Mouse (Mus musculus): ENCODE measurements around the gene 2410004B18Rik. TPM values are rescaled to one million over a fixed set of nuclear protein-coding genes. Genes with fewer than 3 reads are reported as not detected.

The 2410004B18Rik gene
- polyA plus RNA-seq, 1 experiment, result 47.9 TPM

DNA sequence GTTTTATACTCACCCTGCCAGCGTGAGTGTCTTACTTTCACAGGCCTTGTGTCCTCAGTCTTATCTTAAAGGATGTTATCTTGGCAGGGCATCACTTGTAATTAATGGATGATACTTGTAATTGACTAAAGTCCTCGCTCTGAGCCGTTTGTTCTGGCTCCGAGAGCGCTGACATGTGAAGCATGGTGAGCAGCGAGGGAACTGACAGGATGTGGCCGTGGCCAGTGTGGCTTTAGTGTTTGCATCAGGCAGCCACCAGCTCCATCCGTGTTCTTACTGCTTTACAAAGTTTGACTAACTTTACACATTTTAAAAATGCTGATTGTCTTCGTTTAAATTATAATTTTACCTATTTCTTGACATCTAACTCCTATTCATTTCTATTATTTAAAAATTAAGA is 4.0 kb upstream of the 2410004B18Rik start:
- DNase-seq, result no peak
- Histone ChIP-seq H3K4me3 (replicated peaks; ENCODE audit: insufficient read depth, low read depth, low read length) (no peak overlapping the region), H3K27ac (ENCODE audit: insufficient read depth, low read length) (no peak overlapping the region), H3K4me1 (ENCODE audit: control insufficient read depth, insufficient read depth, low read length) (no peaks in the 10 kb centered on the region; the same call in 1 of the 2 replicates), H3K27me3 (ENCODE audit: control insufficient read depth, insufficient read depth, low read length) (no peaks in the 10 kb centered on the region)
- WGBS, result 88% methylated on average over 9 of the region's 9 CpGs
- TF ChIP-seq CTCF (IDR thresholded peaks at IDR 0.05; ENCODE audit: borderline replicate concordance, insufficient read depth, low read depth, low read length), result no peak
- TF ChIP-seq POLR2A (IDR thresholded peaks at IDR 0.05; ENCODE audit: borderline replicate concordance, insufficient read depth, low read length), result no peak

DNA sequence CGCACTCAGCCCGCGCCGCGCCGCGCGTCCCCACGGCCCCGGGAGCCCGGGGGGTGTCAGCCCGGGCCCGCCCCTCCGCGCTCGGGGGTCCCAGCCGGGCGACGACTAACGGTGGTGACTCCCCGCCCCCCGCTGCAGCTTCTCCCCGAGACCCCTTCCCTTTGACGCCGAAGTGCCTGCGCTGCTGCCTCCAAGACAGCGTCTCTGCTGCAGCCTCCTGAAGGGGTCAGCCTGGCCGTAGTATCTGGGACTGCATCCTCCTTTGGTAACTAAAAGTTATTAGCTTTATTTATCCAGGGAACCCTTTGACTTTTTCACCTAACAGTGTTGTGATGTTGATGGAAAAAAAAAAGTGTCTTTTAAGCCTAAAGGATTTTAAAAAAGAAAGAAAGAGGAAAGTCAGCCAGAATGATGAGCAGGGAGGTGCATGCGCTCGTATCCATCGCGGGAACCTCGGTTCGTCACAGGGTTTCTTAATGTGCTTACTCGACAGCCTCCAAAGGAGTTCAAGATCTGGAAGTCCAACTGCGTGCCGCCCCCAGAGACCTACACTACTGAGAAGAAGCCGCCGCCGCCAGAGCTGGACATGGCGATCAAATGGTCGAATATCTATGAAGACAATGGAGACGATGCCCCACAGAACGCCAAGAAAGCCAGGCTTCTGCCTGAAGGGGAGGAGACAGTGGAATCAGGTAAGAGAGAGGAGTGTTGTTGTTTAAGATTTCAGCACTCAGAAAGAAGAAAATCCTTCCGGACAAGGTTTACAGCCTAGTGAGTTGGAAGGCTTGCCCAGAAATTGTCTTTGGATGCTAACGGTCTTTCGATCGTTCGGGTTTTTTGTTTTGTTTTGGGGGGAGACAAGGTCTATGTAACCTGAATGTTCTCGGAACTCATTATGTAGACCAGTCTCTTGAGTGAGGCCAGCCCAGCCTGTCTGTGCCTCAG is 863 bp downstream of the 2410004B18Rik start:
- TF ChIP-seq CTCF (IDR thresholded peaks at IDR 0.05; ENCODE audit: borderline replicate concordance, insufficient read depth, low read depth, low read length) (no peak), POLR2A (IDR thresholded peaks at IDR 0.05; ENCODE audit: borderline replicate concordance, insufficient read depth, low read length) (no peak)
- no peak overlapping the region for H3K27ac ChIP-seq (ENCODE audit: insufficient read depth, low read length)
- WGBS, result 13% methylated on average over 50 of the region's 50 CpGs
- DNase-seq, result no peak
- peaks cover 9% of the 10 kb centered on the region for H3K4me1 ChIP-seq (ENCODE audit: control insufficient read depth, insufficient read depth, low read length)
- peak overlapping the region; percentile 65 for H3K4me3 ChIP-seq (replicated peaks; ENCODE audit: insufficient read depth, low read depth, low read length)
- H3K27me3 ChIP-seq (ENCODE audit: control insufficient read depth, insufficient read depth, low read length), result no peaks in the 10 kb centered on the region

DNA sequence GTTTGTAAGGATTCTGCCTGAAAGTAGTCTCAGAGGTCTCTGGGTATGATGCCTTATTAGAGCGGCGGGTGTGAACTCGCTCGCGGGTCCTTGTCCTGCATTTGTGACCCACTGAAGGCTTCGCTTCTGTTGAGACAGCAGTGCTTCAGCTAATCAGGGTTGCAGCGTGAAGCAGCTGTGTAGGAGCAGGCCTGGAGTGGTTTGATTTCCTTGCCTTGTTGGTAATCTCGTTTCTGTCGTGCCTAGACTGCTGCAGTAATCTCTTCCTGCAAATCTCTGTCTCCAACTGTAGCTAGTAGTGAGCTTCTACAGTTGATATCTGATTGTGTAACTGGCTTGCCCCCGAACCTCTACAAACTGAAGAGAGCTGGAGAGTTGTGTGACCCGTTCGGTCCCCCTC is 1.6 kb downstream of the 2410004B18Rik start:
- Histone ChIP-seq H3K4me3 (replicated peaks; ENCODE audit: insufficient read depth, low read depth, low read length) (peak overlapping the region; percentile 39), H3K27ac (ENCODE audit: insufficient read depth, low read length) (no peak overlapping the region), H3K4me1 (ENCODE audit: control insufficient read depth, insufficient read depth, low read length) (peaks cover 9% of the 10 kb centered on the region), H3K27me3 (ENCODE audit: control insufficient read depth, insufficient read depth, low read length) (no peaks in the 10 kb centered on the region)
- DNase-seq, result no peak
- TF ChIP-seq CTCF (IDR thresholded peaks at IDR 0.05; ENCODE audit: borderline replicate concordance, insufficient read depth, low read depth, low read length) (no peak), POLR2A (IDR thresholded peaks at IDR 0.05; ENCODE audit: borderline replicate concordance, insufficient read depth, low read length) (no peak)
- WGBS, result 76% methylated on average over 12 of the region's 12 CpGs

DNA sequence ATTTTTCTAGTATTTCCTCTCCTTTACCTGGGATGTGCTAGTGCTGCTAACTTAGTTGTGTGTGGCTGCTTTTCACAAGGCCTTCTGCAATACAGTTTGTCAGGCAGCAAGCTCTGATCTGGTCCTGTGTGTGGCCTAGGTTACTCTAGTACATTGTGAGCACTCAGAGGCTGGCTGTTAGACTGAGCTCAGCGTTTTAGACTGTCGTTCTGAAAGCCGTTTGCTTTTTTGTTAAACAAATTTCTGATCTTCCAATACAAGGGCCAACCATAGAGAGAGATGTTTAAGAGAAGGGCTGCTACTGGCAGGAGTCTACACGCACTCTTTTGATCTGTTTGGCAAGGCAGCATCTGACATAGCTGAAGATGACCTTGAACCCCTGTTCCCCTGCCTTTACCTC is 2.2 kb downstream of the 2410004B18Rik start:
- H3K4me3 ChIP-seq (replicated peaks; ENCODE audit: insufficient read depth, low read depth, low read length), result no peak overlapping the region
- H3K27ac ChIP-seq (ENCODE audit: insufficient read depth, low read length), result no peak overlapping the region
- no peak for DNase-seq
- no peaks in the 10 kb centered on the region for H3K27me3 ChIP-seq (ENCODE audit: control insufficient read depth, insufficient read depth, low read length)
- WGBS, result 76% methylated on average over 4 of the region's 4 CpGs
- TF ChIP-seq CTCF (IDR thresholded peaks at IDR 0.05; ENCODE audit: borderline replicate concordance, insufficient read depth, low read depth, low read length), result no peak
- TF ChIP-seq POLR2A (IDR thresholded peaks at IDR 0.05; ENCODE audit: borderline replicate concordance, insufficient read depth, low read length), result no peak
- H3K4me1 ChIP-seq (ENCODE audit: control insufficient read depth, insufficient read depth, low read length), result peaks cover 9% of the 10 kb centered on the region

DNA sequence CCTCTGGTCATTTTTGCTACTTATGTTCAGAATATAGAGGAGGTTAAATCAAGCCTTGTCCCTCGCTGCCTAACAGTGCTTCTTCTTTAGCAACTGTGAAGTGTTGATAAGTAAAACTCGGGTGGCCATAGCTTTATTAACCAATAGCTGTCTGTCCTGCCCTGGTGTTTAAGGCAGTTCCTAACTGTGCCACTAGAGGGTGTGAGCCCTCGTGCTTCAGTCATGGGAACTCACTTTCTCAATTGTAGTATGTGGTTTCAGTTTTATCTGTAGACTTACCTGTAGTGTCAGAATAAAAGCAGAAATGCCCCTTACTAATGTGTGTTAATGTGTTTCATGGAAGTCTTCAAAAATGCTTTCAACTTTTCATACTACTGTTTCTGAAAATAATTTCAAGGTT is 4.2 kb downstream of the 2410004B18Rik start:
- Histone ChIP-seq H3K27me3 (ENCODE audit: control insufficient read depth, insufficient read depth, low read length) (no peaks in the 10 kb centered on the region), H3K27ac (ENCODE audit: insufficient read depth, low read length) (no peak overlapping the region), H3K4me1 (ENCODE audit: control insufficient read depth, insufficient read depth, low read length) (peaks cover 9% of the 10 kb centered on the region), H3K4me3 (replicated peaks; ENCODE audit: insufficient read depth, low read depth, low read length) (no peak overlapping the region)
- TF ChIP-seq CTCF (IDR thresholded peaks at IDR 0.05; ENCODE audit: borderline replicate concordance, insufficient read depth, low read depth, low read length) (peak; percentile 74), POLR2A (IDR thresholded peaks at IDR 0.05; ENCODE audit: borderline replicate concordance, insufficient read depth, low read length) (no peak)
- 9% methylated on average over 3 of the region's 3 CpGs for WGBS
- peak; percentile 44 to 54 for DNase-seq

DNA sequence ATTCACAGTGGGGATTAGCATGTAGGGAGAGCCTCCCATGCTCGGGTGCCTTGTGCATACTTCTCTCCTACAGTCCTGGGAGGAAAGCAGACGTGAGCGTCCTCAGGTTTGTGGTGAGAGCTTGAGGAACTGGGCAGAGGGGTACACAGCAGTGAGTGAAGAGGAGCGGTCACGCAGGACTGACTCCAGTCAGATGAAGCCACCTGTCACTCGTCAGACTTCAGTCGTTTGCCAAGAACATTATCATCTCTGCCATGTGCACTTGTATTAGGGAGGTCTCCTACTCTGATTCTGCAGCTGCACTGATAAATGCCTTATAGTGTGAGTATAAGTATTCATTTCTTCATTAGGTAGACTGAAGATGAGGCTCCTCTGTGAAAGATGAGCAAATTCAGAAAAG is 6.5 kb downstream of the 2410004B18Rik start:
- no peak for DNase-seq
- 21% methylated on average over 7 of the region's 7 CpGs for WGBS
- Histone ChIP-seq H3K27me3 (ENCODE audit: control insufficient read depth, insufficient read depth, low read length) (no peaks in the 10 kb centered on the region), H3K4me1 (ENCODE audit: control insufficient read depth, insufficient read depth, low read length) (peaks cover 6% of the 10 kb centered on the region), H3K4me3 (replicated peaks; ENCODE audit: insufficient read depth, low read depth, low read length) (no peak overlapping the region), H3K27ac (ENCODE audit: insufficient read depth, low read length) (no peak overlapping the region)
- TF ChIP-seq CTCF (IDR thresholded peaks at IDR 0.05; ENCODE audit: borderline replicate concordance, insufficient read depth, low read depth, low read length) (no peak), POLR2A (IDR thresholded peaks at IDR 0.05; ENCODE audit: borderline replicate concordance, insufficient read depth, low read length) (no peak)

DNA sequence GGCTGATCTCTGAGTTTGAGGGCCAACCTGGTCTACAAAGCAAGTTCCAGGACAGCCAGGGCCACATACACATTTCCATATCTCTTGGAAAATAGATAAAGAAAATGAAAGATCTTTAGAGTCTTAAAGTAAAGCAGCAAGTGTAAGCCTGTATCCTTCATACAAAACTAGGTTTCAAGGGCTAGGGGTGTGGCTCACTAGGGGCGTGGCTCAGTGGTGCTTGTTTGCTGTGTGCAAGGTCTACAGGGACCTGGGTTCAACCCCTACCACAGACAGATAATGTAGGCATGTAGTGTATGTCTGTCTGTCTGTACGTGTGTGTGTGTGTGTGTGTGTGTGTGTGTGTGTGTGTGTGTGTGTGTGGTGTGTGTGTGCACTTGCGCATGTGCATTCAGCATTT is 8.1 kb downstream of the 2410004B18Rik start:
- no peak overlapping the region for H3K27ac ChIP-seq (ENCODE audit: insufficient read depth, low read length)
- TF ChIP-seq POLR2A (IDR thresholded peaks at IDR 0.05; ENCODE audit: borderline replicate concordance, insufficient read depth, low read length), result no peak
- TF ChIP-seq CTCF (IDR thresholded peaks at IDR 0.05; ENCODE audit: borderline replicate concordance, insufficient read depth, low read depth, low read length), result no peak
- H3K4me1 ChIP-seq (ENCODE audit: control insufficient read depth, insufficient read depth, low read length), result no peaks in the 10 kb centered on the region; the same call in 1 of the 2 replicates
- no peaks in the 10 kb centered on the region for H3K27me3 ChIP-seq (ENCODE audit: control insufficient read depth, insufficient read depth, low read length)
- no peak for DNase-seq
- H3K4me3 ChIP-seq (replicated peaks; ENCODE audit: insufficient read depth, low read depth, low read length), result no peak overlapping the region
- 92% methylated on average over 3 of the region's 3 CpGs for WGBS

DNA sequence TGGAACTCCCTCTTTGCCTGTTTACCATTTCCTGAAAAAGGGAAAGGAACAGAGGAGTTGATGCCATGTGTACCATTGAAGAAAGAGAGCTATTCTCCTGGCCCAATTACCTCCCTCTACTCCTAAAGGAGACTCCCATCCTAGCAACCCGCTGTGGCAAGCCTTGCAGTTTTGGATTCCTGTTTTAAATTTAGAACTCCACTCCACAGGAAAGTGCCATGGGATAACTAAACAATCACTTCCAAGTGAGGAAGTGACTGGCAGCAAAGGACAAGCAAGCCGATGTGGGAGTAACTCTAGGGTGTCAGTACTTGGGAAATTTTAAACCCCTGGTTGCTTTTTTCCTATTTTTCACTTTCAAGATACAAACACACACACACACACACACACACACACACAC is 8.8 kb downstream of the 2410004B18Rik start:
- no peak for DNase-seq
- H3K27me3 ChIP-seq (ENCODE audit: control insufficient read depth, insufficient read depth, low read length), result no peaks in the 10 kb centered on the region
- no peak overlapping the region for H3K27ac ChIP-seq (ENCODE audit: insufficient read depth, low read length)
- TF ChIP-seq CTCF (IDR thresholded peaks at IDR 0.05; ENCODE audit: borderline replicate concordance, insufficient read depth, low read depth, low read length) (no peak), POLR2A (IDR thresholded peaks at IDR 0.05; ENCODE audit: borderline replicate concordance, insufficient read depth, low read length) (no peak)
- no peaks in the 10 kb centered on the region; the same call in 1 of the 2 replicates for H3K4me1 ChIP-seq (ENCODE audit: control insufficient read depth, insufficient read depth, low read length)
- 74% methylated on average over 2 of the region's 2 CpGs for WGBS
- H3K4me3 ChIP-seq (replicated peaks; ENCODE audit: insufficient read depth, low read depth, low read length), result no peak overlapping the region
